Mouse (Mus musculus): ENCODE data around the gene Mcat. TPM values are rescaled to one million over a fixed set of nuclear protein-coding genes. Genes with fewer than 3 reads are reported as not detected.

Mcat gene
- total RNA-seq, 2 experiments from 2014 or later: 45.0 to 47.3 TPM

DNA sequence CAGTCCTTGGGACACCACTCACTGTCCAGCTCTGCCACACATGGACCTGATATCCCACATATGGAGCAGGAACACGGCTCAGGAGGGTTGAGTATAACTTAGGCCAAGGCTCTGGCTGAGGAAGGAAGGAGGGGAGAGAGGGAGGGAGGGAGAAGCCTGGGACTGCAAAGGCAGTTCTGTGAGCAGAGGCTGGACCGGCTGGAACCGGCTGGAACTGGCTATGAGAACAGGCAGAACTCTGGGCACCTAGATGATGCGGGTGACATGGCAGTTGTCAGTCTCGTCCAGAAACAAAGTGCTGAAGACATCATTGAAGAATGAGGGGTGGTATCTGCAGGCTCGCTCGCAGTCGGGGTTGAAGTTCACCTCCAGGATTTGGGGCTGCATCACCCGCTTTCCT is 13.1 kb upstream of the Mcat start:
- no peak for DNase-seq

DNA sequence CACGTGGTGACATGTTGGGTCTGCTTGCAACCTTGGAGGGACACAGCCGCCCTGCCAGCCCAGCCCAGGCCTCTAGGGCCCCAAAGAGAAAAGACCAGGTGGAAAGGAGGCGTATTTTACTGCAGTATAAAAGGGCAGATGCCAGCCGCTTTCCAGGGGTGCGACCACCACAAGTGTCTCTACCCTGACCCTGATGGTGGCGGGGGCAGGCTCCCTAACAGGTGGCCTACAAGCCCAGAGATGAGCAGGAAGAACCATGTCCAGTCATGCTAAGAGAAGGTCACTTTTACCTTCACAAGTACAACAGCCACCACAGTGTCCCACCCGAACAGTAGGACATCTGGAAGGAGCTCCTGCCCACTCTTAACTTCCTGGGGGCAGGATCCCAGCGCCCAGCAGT is 12.0 kb upstream of the Mcat start:
- DNase-seq: no peak

- no peak for DNase-seq
Observed at GRCm38 (mm10) chr15:83574731-83575351, 11.3 kb upstream of the Mcat start.

DNA sequence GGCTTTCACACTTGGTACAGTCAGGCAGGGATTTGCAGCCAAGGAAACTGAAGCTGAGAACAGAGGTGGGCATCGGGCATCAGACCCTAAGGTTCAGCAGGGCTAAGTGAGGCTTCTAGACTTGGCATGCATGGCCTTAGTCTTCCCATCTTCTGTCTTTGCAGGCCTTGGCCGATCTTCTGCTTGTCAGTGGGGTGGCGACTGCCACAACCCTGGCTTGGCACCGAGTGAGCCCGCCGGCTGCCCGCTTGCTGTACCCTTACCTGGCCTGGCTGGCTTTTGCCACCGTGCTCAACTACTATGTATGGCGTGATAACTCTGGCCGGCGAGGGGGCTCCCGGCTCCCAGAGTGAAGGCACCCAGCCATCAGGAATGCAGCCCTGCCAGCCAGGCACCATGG is 10.0 kb upstream of the Mcat start:
- DNase-seq: no peak

- no peak for DNase-seq
Observed at GRCm38 (mm10) chr15:83572132-83572531, 8.5 kb upstream of the Mcat start.

- DNase-seq: no peak
Observed at GRCm38 (mm10) chr15:83571636-83572035, 8.0 kb upstream of the Mcat start.

DNA sequence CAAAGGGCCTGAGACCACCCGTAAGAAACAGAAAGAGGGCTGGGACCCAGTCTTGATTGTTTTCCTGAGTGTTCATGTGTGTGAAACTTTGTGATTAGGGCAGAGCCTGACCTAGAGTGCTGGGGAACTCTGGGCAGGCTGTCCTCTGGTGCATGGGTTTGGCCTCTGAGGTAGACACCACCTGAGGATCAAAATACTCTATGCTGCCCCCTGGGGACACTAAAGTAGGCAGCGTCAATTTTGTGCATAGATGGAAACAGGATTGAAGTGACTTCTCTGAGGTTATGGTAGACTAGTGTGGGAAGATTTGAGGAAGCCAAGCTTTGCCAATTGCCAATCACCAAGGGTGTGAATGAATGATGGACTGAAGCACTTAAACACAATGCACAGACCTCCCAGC is 7.1 kb upstream of the Mcat start:
- DNase-seq: no peak

GRCm38 (mm10) chr15:83569682-83570081 is 6.1 kb upstream of the Mcat start:
- no peak for DNase-seq

DNA sequence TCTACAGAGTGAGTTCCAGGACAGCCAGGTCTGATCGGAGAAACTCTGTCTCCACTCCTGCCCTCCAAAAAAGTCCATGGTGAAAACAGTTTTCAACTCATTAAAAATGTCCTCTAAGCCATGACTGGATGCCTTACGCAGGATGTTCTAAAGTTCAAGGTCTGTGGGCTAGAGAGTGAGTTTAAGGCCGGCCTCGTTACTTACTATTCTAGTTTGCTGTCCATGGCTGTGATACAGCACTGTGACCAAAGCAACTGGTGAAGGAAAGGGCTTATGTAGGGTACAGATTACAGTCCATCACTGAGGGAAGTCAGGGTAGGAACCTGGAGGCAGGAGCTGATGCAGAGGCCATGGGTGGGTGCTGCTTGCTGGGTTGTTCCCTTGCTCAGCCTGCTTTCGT is 5.0 kb upstream of the Mcat start:
- DNase-seq: no peak

DNA sequence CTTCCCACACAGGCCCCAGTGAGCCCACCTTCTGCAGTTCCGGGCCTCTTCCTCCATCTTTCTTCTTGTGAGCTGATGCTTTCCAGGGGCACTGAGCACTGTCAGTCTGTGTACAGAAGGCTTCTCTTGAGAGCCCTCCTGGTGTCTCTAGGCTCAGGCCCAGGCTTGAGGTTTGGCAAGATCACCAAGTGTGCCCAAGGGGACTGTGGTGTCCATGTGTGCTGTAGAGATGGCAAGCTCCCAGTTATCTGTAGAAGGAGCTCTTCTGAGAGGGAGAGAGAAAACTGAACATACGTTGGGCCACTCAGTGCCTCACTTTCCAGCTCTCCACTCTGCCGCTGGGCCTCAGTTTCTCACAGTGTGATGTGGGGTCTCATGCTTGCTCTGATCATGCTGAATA is 4.1 kb upstream of the Mcat start:
- DNase-seq: no peak

DNA sequence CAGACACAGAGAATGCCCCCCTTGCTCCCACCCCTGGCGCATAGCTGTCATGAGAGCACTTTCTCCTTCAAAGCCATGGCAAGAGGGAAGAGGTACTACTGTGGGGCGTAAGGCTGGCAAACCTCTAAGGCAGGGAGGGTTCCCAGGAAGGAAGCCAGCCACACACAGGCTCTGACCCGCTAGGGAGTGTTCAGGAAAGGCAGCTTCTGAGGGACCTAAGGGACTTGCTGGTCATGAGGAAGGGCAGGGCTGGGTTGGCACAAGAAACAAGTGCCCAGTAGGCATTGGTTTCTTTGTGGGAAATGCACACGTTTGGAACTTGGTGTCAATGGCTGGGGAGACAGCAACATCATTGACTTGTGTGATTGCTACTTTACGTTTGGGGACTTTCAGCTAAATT is 2.4 kb upstream of the Mcat start:
- no peak for DNase-seq

GRCm38 (mm10) chr15:83565434-83565833 is 1.8 kb upstream of the Mcat start:
- peak; percentile 55 to 74 for DNase-seq

- DNase-seq: peak; percentile 78 to 80
Observed at GRCm38 (mm10) chr15:83563857-83564651, 467 bp upstream of the Mcat start.

DNA sequence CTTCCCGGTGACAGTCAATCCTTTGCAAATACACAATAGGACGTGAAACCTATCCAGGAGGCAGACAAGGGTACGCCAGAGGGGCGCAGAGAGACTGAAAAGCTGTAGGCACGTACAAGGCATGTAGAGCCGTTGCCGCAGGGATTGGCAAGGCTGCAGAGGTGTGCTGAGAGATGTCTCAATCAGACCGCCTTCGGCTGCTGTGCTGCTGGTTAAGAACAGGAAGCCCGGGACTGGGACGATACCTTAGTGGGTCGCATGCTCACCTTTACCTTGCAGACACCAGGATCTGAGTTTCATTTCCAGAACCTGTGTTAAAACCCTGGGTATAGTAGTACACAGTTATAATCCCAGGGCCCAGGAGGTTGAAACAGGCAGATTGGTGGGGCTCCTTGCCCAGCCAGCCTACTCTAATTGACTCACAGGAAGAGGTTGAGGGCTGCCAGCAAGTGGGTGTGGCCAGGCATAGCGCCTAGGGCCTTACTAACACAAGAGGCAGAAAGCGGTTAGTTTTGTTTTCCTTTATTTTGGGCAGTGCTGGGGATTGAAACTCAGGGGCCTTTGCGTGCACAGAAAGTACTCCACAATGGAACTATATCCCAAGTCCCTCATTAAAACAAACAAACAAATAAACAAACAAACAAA is 839 bp downstream of the Mcat start:
- DNase-seq: peak; percentile 92 to 94

- no peak for DNase-seq
Observed at GRCm38 (mm10) chr15:83560941-83561477, 2.6 kb downstream of the Mcat start.

GRCm38 (mm10) chr15:83555161-83555974 is 8.2 kb downstream of the Mcat start:
- peak; percentile 92 to 94 for DNase-seq

DNA sequence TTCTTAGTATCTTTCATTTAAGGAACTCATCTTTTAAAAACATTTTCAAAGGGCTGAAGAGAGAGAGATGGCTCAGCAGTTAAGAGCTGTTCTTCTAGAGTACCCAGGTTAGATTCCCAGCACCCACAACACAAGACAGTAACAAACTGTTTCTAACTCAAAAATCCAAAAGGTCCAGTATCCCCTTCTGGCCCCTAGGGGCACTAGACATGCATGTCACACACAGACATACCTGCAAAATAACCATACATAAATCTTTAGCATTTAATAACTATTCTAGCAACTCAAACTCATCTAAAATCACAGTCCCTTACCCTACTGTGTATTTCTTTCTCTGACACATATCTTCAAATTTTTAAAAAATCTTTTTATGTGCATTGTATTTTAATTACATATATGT is 9.8 kb downstream of the Mcat start:
- DNase-seq: no peak

GRCm38 (mm10) chr15:83550137-83550536 is 13.4 kb downstream of the Mcat start:
- no peak for DNase-seq

DNA sequence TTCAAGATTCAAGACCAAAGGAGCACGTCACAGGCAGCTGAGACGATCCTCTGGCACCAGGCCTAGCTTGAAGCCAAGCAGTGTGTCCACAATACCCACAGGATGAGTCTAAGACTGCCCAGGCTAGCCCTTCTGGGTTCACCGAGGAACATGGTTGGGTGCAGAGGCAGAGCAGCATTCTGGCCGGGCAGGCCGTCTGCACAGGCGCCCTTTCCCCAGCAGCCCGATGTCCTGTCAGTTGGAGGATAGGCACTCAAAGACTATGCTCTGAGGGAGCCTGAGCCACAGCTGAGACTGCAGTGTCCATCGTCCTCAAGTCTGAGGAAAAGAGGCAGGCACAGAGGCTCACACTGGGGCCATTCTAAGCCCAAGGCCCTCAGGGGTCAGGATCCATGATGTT is 16.4 kb downstream of the Mcat start:
- no peak for DNase-seq

DNA sequence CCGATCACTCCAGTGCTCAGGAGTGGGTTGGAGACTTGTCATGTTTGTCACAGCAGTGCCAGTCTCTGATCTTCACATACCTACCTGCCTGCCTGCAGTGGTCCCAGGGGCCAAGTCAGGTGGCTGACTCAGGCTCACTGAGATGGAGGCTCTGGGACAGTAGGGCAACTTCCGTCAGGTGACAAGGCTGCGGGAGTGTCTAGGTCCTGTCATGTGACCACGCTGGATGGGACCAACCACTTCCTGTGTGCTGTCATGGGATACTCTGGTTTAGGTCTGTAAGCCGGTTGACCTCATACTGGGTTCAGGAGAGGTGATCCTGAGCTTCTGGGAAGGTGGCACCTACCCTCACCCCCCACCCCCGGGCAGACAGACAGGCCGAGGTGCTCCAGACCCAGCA is 17.6 kb downstream of the Mcat start:
- no peak for DNase-seq

DNA sequence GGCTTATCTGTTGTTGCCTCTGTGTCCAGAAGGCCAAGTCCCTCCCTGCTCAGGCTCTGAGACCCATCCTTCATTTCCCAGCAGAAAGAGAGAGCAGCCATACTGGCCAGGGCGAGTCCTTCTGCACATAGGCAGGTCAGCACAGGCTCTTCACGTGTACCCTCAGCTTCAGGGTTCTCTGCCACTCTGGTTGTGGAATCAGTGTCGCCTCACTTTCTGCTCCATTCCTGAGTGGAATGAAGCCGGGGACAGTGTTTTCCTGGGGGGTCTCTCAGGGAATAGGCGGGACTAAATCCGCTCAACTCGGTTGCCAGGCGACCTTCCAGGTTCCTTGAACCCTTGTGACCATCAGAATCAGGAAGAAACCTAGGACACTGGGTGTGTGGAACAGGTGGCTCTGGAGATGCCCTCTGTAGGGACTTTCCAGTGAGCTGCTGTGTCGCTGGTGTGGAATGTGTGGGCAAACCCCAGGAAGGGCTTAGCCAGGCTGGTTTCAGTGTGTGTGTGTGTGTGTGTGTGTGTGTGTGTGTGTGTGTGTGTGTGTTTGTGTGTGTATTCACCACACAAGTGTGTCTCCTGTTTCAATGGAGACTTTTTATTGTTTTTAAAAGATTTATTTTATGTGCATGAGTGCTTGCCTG is 21.8 kb downstream of the Mcat start:
- no peak for DNase-seq

- peak; percentile 79 to 85 for DNase-seq
Observed at GRCm38 (mm10) chr15:83539905-83540304, 23.7 kb downstream of the Mcat start.
